Mouse (Mus musculus) limb, embryonic 13.5 days (tissue): ENCODE data around the gene Nsun6. TPM values are rescaled to one million over a fixed set of nuclear protein-coding genes. Genes with fewer than 3 reads are reported as not detected.

ENCODE experiments used
- ATAC-seq: fragments of 200-750 bp; cut with Nextera tagmentation; 2 replicates; pipeline ENCODE4 v1.8.0; 2017; ENCODE audit warnings: low read depth, moderate number of reproducible peaks, moderate TSS enrichment; ENCODE audit not compliant: low FRiP score
- H3K27ac ChIP-seq: fragments of 300-500 bp; sonication (generic); 2 replicates; pipeline ENCODE4 v1.5.1; 2015; ENCODE audit warnings: inconsistent platforms, mild to moderate bottlenecking, moderate library complexity
- H3K27me3 ChIP-seq: fragments of 300-500 bp; sonication (generic); 2 replicates; pipeline ENCODE4 v1.6.1; 2015; ENCODE audit warnings: mild to moderate bottlenecking, inconsistent platforms
- H3K36me3 ChIP-seq: fragments of 300-500 bp; sonication (generic); 2 replicates; pipeline ENCODE4 v1.6.1; 2015; ENCODE audit warnings: inconsistent platforms, mild to moderate bottlenecking, moderate library complexity
- H3K4me1 ChIP-seq: fragments of 300-500 bp; sonication (generic); 2 replicates; pipeline ENCODE4 v1.6.1; 2015; ENCODE audit warnings: inconsistent platforms
- H3K4me2 ChIP-seq: fragments of 300-500 bp; sonication (generic); replicated peaks from 2 replicates; pipeline ENCODE4 v1.6.1; 2015; ENCODE audit warnings: inconsistent platforms, mild to moderate bottlenecking, moderate library complexity
- H3K4me3 ChIP-seq: fragments of 300-500 bp; sonication (generic); 2 replicates; pipeline ENCODE4 v1.5.1; 2015; ENCODE audit warnings: moderate library complexity, mild to moderate bottlenecking, inconsistent platforms
- H3K9ac ChIP-seq: fragments of 300-500 bp; sonication (generic); 2 replicates; pipeline ENCODE4 v1.6.1; 2015; ENCODE audit warnings: mild to moderate bottlenecking, inconsistent platforms
- H3K9me3 ChIP-seq: fragments of 300-500 bp; sonication (generic); 2 replicates; pipeline ENCODE4 v1.6.1; 2016; ENCODE audit warnings: inconsistent platforms
- WGBS: fragments of 180-500 bp; shearing (Covaris S2); methylation state at CpG from one replicate; pipeline ENCODE4 v1.1.7; 2015; 5-methylcytosine and 5-hydroxymethylcytosine counted together
- polyA plus RNA-seq: library from polyadenylated mRNA; unstranded; fragments of >200 nt; fragmentation: Nextera tagmentation; extraction: Ambion mirVana; gene quantifications from 2 replicates; pipeline ENCODE4 v1.2.1, GENCODE M21; 2015

Nsun6 gene
- 12.0 and 13.6 TPM in 2 replicates for polyA plus RNA-seq

DNA sequence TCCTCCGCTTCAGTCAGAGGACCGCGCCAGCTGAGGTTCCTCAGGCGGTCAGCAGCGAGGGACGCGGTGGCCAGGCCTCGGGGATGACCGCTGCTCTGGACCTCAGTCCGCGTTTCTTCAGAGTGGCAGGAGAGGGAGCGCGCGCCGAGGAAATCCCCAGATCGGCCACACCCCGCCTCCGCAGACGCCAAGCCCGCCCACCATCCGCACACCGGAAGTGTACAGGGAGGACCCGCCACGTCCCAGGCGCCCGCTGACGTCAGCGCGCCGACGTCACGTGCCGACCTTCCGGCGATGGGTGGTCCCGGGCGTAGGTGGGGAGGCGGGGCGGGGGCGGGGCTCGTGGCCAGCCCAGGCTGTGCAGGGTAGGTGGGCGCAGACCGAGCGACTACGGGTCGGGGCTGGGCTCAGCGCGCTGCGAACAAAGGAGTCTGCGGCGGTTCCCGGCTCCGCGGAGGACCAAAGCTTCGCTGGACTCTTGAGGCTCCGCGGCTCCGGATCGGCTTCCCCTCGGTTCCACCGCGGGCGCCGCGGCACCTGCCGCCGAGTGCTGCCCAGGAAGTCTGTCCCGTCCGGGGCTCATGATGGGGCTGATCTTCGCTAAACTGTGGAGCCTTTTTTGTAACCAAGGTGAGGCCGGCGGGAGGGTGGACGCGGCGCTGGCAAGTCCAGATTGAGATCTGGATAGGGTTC lies at the start of gene Nsun6:
Nsun6 (minus strand) TSS at position 125 of the 693 bp plus-strand sequence.
- ATAC-seq, result peak; percentile 99
- Histone ChIP-seq H3K27ac (peak within 1 kb of the TSS; percentile 94), H3K4me1 (peaks cover 28% of the 10 kb centered on the region), H3K36me3 (no peaks in the 10 kb centered on the region), H3K27me3 (no peaks in the 10 kb centered on the region), H3K9ac (peak within 1 kb of the TSS; percentile 98), H3K4me2 (peak within 1 kb of the TSS; percentile 76), H3K4me3 (peak within 1 kb of the TSS; percentile 79), H3K9me3 (no peaks in the 10 kb centered on the region)
- under 1% methylated on average over 50 of the region's 75 CpGs for WGBS

DNA sequence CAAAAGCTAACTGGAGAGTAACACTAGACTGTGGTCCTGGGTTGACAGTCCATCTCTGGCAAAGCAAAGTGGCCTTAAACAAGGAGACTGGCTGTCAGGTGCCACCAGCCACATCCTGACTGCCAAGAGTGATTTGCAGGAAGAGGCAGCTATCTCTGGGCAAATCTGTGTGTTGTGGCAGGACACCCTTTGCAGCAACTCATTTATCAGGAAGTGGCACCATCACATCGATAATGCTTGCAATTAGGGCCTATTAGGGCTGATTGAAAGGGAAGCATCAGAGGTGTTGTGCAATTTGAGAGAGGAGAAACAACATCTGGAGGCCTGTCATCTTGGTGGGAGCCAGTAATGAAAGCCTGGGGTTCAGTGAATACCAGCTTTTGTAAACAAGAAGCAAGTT lies 49.5 kb upstream of the Nsun6 start:
- Histone ChIP-seq H3K27ac (no peak overlapping the region), H3K36me3 (no peaks in the 10 kb centered on the region), H3K27me3 (no peaks in the 10 kb centered on the region), H3K9ac (no peak overlapping the region), H3K9me3 (no peaks in the 10 kb centered on the region), H3K4me3 (no peak overlapping the region), H3K4me1 (no peaks in the 10 kb centered on the region), H3K4me2 (no peak overlapping the region)
- no peak for ATAC-seq
- 49% methylated on average over 1 of the region's 1 CpGs for WGBS

DNA sequence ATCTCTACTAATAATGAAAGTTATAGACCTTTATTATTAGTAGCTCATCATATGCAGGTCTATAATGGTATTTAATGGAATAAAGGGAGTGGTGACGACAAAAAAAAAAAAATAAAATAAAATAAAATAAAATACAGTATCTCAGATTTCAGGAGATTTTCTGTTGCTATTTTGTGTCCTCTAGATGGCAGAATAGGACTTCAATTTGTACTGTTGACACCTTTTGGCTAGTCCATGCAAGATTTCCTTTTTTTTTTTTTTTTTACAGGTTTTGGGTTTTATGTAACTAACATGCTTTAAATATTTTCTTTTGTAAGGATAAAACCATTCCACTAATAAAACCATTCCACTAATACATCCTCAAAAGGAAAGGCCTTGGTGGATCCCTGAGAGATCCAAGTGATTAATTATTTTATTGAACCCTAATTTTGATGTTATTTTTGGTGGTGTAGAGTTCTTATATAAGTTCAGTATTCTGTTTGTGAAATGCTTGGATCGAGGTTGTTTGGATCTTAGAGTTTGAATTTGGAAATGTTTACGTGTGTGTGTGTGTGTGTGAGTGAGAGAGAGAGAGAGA lies 41.7 kb upstream of the Nsun6 start:
- WGBS, result 67% methylated on average over 3 of the region's 3 CpGs

DNA sequence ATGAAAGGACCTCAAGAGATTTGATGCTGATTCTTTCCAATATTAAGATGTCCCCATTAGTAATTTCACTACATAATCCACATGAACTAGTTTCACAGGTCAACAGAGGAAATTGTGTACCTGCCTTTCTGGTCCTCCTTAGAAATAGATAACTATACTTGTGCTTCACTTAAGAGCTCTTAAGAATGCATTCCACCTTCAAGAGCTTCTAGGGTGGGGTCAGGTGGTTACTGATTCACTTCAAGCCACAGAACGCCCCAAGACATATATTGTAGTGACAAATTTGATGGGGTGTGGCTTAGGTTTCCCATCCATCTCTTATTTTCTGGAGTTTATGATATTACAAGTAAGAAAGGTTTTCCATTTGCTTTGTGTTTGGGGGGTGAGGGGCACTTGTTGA lies 32.4 kb upstream of the Nsun6 start:
- peaks cover 4% of the 10 kb centered on the region; the same call in 1 of the 2 replicates for H3K9me3 ChIP-seq
- H3K9ac ChIP-seq, result no peak overlapping the region
- H3K4me3 ChIP-seq, result no peak overlapping the region
- ATAC-seq, result no peak
- WGBS, result 80% methylated on average over 1 of the region's 1 CpGs
- H3K4me1 ChIP-seq, result no peaks in the 10 kb centered on the region
- H3K27me3 ChIP-seq, result no peaks in the 10 kb centered on the region
- H3K36me3 ChIP-seq, result peaks cover 20% of the 10 kb centered on the region
- H3K27ac ChIP-seq, result no peak overlapping the region
- H3K4me2 ChIP-seq, result no peak overlapping the region

More for the DNA sequence above, 41.7 kb upstream of the Nsun6 start:
- Histone ChIP-seq H3K4me2 (no peak overlapping the region), H3K27me3 (no peaks in the 10 kb centered on the region), H3K4me3 (no peak overlapping the region), H3K9me3 (no peaks in the 10 kb centered on the region), H3K4me1 (no peaks in the 10 kb centered on the region), H3K9ac (no peak overlapping the region), H3K27ac (no peak overlapping the region), H3K36me3 (no peaks in the 10 kb centered on the region)
- ATAC-seq, result no peak

DNA sequence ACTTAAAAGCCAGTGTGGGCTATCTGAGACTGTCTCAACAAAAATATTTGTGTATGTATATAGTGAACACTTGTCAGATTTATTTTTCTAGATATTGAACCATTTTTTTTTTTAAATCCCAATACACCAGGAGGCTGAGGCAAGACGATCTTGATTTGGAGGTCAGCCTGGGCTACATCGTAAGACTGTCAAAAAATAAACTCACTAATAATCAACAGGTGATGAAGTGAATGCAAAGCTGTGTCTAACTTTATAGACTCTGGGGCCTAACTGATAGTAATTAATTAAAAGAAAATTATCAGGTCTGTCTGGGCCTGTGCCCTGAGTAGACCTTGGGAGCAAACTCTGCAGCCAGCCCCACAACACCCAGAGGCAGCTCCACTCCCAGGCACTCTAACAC lies 28.8 kb upstream of the Nsun6 start:
- Histone ChIP-seq H3K4me2 (no peak overlapping the region), H3K4me1 (no peaks in the 10 kb centered on the region), H3K36me3 (peaks cover 51% of the 10 kb centered on the region), H3K9ac (no peak overlapping the region), H3K9me3 (peaks cover 4% of the 10 kb centered on the region; the same call in 1 of the 2 replicates), H3K4me3 (no peak overlapping the region), H3K27ac (no peak overlapping the region), H3K27me3 (no peaks in the 10 kb centered on the region)
- no peak for ATAC-seq
- WGBS, result 93% methylated on average over 2 of the region's 2 CpGs

DNA sequence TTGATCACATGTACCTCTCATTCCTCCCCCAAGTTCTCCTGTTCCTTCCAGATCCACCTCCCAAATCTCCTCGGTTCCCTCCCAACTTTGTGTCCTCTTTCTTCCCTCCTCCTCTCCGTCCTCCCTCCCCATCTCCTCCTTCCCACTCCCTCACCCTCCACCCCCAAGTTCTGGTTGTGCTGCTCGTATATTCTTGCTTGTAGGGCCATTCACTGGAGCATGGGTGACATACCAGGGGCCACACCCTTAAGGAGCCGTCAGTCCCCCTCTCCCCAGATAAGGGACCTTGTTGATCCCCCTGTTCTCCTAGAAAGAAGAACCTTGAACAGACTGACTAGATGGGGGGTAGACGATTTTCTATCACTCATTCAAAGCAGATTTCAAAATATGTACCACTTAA lies 12.2 kb upstream of the Nsun6 start:
- no peak overlapping the region for H3K4me3 ChIP-seq
- H3K4me2 ChIP-seq, result no peak overlapping the region
- H3K4me1 ChIP-seq, result peaks cover 33% of the 10 kb centered on the region
- no peak for ATAC-seq
- H3K36me3 ChIP-seq, result peaks cover 44% of the 10 kb centered on the region
- 72% methylated on average over 5 of the region's 5 CpGs for WGBS
- no peaks in the 10 kb centered on the region for H3K27me3 ChIP-seq
- H3K27ac ChIP-seq, result no peak overlapping the region
- H3K9ac ChIP-seq, result no peak overlapping the region
- no peaks in the 10 kb centered on the region for H3K9me3 ChIP-seq

DNA sequence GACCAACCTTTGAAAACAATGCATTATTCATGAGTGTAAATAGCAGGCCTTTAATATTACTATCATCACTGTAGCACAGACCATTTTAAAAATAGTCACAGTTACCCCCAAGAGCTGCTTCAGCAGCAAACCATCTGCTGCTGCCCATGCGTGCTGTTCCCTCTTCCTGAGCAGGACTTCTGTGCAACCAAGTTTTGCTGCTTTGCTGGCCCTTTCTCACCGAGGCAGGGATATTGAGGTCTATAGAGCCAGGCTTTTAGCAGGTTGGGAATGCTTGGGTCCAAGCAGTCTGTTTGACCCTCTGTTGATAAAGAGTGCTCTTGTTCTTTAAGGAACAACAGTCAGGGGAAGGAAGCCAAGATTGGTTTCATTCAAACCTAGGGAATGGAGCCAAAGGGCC lies 10.6 kb upstream of the Nsun6 start:
- no peak overlapping the region for H3K4me2 ChIP-seq
- no peak overlapping the region for H3K9ac ChIP-seq
- H3K9me3 ChIP-seq, result no peaks in the 10 kb centered on the region
- H3K4me3 ChIP-seq, result no peak overlapping the region
- peaks cover 37% of the 10 kb centered on the region for H3K36me3 ChIP-seq
- H3K4me1 ChIP-seq, result peaks cover 33% of the 10 kb centered on the region
- ATAC-seq, result no peak
- WGBS, result 93% methylated on average over 2 of the region's 2 CpGs
- H3K27ac ChIP-seq, result no peak overlapping the region
- no peaks in the 10 kb centered on the region for H3K27me3 ChIP-seq

DNA sequence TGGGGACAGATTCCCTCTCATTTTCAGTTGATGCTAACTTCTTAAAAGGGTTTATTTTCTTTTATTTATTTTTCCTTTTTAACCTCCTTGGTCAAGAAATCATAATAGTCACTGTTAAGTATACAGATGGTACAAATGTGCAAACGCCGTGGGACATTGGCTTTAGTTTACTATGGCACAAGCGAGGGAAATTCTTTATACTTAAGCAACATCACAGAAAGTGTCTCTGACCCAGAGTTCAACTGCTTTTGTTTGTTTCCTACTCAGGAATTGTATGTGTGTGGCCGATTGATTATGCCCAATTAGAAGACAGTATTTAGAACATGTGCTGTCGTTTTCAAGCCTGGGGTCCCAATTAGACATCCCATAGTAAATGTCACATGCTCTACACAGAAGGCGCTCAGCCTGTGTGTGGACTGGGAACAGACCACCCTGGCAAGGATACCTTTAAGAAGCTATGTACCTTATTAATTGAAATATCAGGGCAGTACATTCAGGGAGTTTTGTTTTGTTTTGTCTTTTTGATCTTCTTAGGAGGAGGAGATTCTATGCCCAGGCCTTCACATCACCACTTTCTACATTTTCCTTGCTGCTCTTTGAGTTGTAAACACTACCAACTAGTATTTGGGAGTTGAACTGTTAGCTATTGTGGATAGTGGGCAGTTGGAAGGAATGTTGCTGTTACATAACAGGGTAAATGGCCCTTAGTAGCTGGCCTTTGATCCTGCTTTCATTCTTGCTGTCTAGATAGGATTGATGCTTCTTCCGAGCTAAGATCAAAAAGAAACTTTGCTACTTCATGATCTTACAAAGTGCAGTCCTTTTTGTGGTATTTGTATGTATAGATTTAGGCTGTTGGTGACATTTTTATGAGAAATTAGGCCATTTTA lies 9.8 kb upstream of the Nsun6 start:
- peaks cover 33% of the 10 kb centered on the region for H3K4me1 ChIP-seq
- no peak for ATAC-seq
- no peak overlapping the region for H3K9ac ChIP-seq
- no peak overlapping the region for H3K4me2 ChIP-seq
- H3K27ac ChIP-seq, result no peak overlapping the region
- H3K9me3 ChIP-seq, result no peaks in the 10 kb centered on the region
- no peaks in the 10 kb centered on the region for H3K27me3 ChIP-seq
- WGBS, result 64% methylated on average over 7 of the region's 7 CpGs
- peaks cover 30% of the 10 kb centered on the region for H3K36me3 ChIP-seq
- H3K4me3 ChIP-seq, result no peak overlapping the region

DNA sequence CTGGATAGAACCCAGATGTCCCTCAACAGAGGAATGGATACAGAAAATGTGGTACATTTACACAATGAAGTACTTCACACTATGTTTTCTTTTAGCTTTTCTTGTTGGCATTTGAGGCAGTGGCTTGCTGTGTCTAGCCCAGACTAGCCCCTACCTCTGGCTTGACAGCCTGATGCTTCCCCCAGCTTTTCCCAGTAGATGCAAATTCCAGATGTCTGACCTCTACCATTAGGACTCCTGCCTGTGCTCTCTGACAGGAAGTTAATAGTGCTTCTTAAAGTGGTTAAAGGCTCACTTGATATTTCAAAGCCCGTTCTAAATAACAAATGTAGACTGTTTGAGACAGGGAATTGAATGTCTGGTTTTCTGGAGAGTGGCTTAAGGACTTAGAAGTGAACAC lies 8.9 kb upstream of the Nsun6 start:
- Histone ChIP-seq H3K4me2 (no peak overlapping the region), H3K27ac (no peak overlapping the region), H3K36me3 (peaks cover 25% of the 10 kb centered on the region), H3K4me1 (peaks cover 36% of the 10 kb centered on the region), H3K9ac (no peak overlapping the region), H3K4me3 (no peak overlapping the region), H3K27me3 (no peaks in the 10 kb centered on the region), H3K9me3 (no peaks in the 10 kb centered on the region)
- ATAC-seq, result no peak
- WGBS, result 16% methylated on average over 1 of the region's 1 CpGs

DNA sequence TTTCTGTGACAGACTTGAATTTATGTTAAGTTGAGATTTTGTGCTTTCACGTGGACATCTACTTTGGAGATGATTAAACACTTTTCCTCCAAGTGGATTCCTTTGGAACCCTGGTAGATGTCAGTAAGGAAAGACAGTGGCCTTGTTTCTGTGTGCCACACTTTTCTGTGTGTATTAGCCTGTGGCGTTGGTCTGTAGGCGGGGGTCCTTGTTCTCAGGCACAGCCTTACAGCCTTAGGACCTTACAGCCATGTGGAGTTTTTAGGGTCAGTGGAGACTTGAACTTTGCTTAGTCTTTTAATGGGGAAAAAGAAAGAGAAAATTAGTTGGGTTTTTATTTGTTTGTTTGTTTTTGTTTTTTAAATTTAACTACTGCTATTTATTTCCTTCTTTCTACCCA lies 6.0 kb upstream of the Nsun6 start:
- H3K27ac ChIP-seq, result no peak overlapping the region
- H3K9me3 ChIP-seq, result no peaks in the 10 kb centered on the region
- peaks cover 7% of the 10 kb centered on the region for H3K36me3 ChIP-seq
- no peak for ATAC-seq
- 88% methylated on average over 3 of the region's 3 CpGs for WGBS
- H3K4me3 ChIP-seq, result no peak overlapping the region
- H3K27me3 ChIP-seq, result no peaks in the 10 kb centered on the region
- H3K9ac ChIP-seq, result no peak overlapping the region
- no peak overlapping the region for H3K4me2 ChIP-seq
- H3K4me1 ChIP-seq, result peaks cover 46% of the 10 kb centered on the region

DNA sequence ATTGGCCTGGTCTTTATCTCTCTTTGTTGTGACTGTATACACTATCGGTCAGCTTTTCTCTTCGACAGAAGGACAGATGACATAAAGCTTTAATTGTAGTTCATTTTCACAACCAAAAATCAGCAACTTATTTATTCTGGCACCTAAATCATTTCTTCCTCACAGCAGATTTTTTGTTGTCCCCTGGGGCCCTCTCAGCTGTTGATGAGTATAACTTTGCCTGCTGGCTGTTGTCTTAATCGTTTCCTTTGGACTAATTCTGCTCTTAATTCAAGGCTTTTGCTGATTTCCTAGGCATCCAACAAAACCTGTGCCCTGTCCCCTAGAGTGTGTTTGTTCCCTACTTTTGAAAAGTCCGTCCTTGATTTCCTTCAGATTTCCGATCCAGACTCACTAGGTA lies 3.4 kb upstream of the Nsun6 start:
- 79% methylated on average over 5 of the region's 5 CpGs for WGBS
- Histone ChIP-seq H3K36me3 (peaks cover 5% of the 10 kb centered on the region; the same call in 1 of the 2 replicates), H3K9me3 (no peaks in the 10 kb centered on the region), H3K27ac (no peak overlapping the region), H3K27me3 (no peaks in the 10 kb centered on the region), H3K4me2 (0 out of 2 replicates have a peak overlapping the region, but pooled peaks have one; percentile 14), H3K9ac (no peak overlapping the region), H3K4me3 (no peak overlapping the region), H3K4me1 (peaks cover 31% of the 10 kb centered on the region)
- no peak for ATAC-seq

DNA sequence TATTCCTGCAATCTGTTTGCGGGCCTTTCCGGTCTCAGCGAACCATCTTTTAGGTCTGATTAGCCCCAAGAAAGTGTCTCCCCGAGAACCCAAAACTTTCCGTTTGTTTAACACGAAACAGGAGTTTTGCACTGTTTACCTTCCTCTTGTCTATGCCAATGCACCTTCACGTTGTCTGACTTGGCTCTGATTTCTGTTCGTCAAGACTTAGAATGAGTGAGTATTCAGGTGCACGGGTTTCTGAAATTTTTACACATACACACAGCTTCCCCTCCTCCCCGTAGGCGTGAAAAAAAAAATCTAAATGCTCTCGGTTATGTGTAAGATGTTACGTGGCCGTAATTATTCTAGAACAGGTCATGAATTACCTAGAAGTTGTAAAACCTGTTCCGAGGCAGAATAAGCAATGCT lies 877 bp upstream of the Nsun6 start:
- peak overlapping the region; percentile 98 for H3K9ac ChIP-seq
- no peaks in the 10 kb centered on the region for H3K36me3 ChIP-seq
- no peaks in the 10 kb centered on the region for H3K9me3 ChIP-seq
- WGBS, result under 1% methylated on average over 15 of the region's 15 CpGs
- no peak for ATAC-seq
- peak overlapping the region; percentile 79 for H3K4me3 ChIP-seq
- no peaks in the 10 kb centered on the region for H3K27me3 ChIP-seq
- peaks cover 28% of the 10 kb centered on the region for H3K4me1 ChIP-seq
- H3K4me2 ChIP-seq, result peak overlapping the region; percentile 76
- H3K27ac ChIP-seq, result peak overlapping the region; percentile 94
